Mouse (Mus musculus): ENCODE measurements at regions not wholly inside any gene's neighbourhood (a gene's known extent, or its start where the extent isn't known, plus 50 kb on each side); places are given as distances from the start of the nearest gene placed in this dataset.

GRCm38 (mm10) chr15:25468478-25468877, 54.9 kb upstream of the Basp1 start:
- H3K79me2 ChIP-seq (ENCODE audit: control insufficient read depth, insufficient read depth, low read length, poor library complexity): no peaks in the 10 kb centered on the region
- H3K27ac ChIP-seq (ENCODE audit: control insufficient read depth, low read depth, low read length): no peak overlapping the region
- no peak overlapping the region for H3K4me3 ChIP-seq (ENCODE audit: control insufficient read depth in 1 of 2, insufficient read depth in 1 of 2, low read depth in 2 of 2, low read length in 2 of 2)
- no peaks in the 10 kb centered on the region for H3K9me3 ChIP-seq (replicated peaks; ENCODE audit: insufficient read depth, low read length)
- H3K9ac ChIP-seq (ENCODE audit: control insufficient read depth, low read depth, low read length, poor library complexity, severe bottlenecking): no peak overlapping the region
- H3K4me1 ChIP-seq (ENCODE audit: control insufficient read depth in 1 of 2, insufficient read depth in 2 of 2, low read length in 2 of 2): no peaks in the 10 kb centered on the region
- DNase-seq (ENCODE audit: low read depth, low spot score): no peak
- H3K27me3 ChIP-seq (ENCODE audit: control insufficient read depth in 1 of 2, insufficient read depth in 2 of 2, low read length in 2 of 2): no peaks in the 10 kb centered on the region
- H3K36me3 ChIP-seq (ENCODE audit: control insufficient read depth in 1 of 2, insufficient read depth in 2 of 2, low read length in 2 of 2): no peaks in the 10 kb centered on the region
- TF ChIP-seq MXI1 (IDR thresholded peaks at IDR 0.05; ENCODE audit: low read depth, low read length) (no peak), ELF1 (IDR thresholded peaks at IDR 0.05; ENCODE audit: low read depth, low read length) (no peak), POLR2AphosphoS2 (IDR thresholded peaks at IDR 0.05; ENCODE audit: low read length) (no peak), MYC (IDR thresholded peaks at IDR 0.05; ENCODE audit: low read depth, low read length) (no peak), ETS1 (IDR thresholded peaks at IDR 0.05; ENCODE audit: low read depth, low read length) (no peak), MEF2A (IDR thresholded peaks at IDR 0.05; ENCODE audit: extremely low read depth, insufficient replicate concordance, low read depth, low read length, poor library complexity, severe bottlenecking) (no peak), ZMIZ1 (IDR thresholded peaks at IDR 0.05; ENCODE audit: low read depth, low read length) (no peak), SMC3 (IDR thresholded peaks at IDR 0.05; ENCODE audit: low read depth, low read length) (no peak), TAL1 (IDR thresholded peaks at IDR 0.05; ENCODE audit: low read length) (no peak), TBP (IDR thresholded peaks at IDR 0.05; ENCODE audit: low read depth, low read length) (no peak), RAD21 (IDR thresholded peaks at IDR 0.05; ENCODE audit: low read depth, low read length) (no peak), MAZ (IDR thresholded peaks at IDR 0.05; ENCODE audit: low read depth, low read length) (no peak), POLR2A (IDR thresholded peaks at IDR 0.05; ENCODE audit: control insufficient read depth in 1 of 2, insufficient read depth in 1 of 2, low read depth in 1 of 2, low read length in 2 of 2, poor library complexity in 1 of 2) (no peak), ZC3H11A (IDR thresholded peaks at IDR 0.05; ENCODE audit: low read depth, low read length) (no peak), POLR2AphosphoS5 (IDR thresholded peaks at IDR 0.05; ENCODE audit: borderline replicate concordance, low read depth, low read length) (no peak), EP300 (IDR thresholded peaks at IDR 0.05; ENCODE audit: low read depth in 1 of 2, low read length in 2 of 2) (no peak)

- no peaks in the 10 kb centered on the region for H3K27me3 ChIP-seq (ENCODE audit: control insufficient read depth in 1 of 2, insufficient read depth in 2 of 2, low read length in 2 of 2)
- no peaks in the 10 kb centered on the region for H3K79me2 ChIP-seq (ENCODE audit: control insufficient read depth, insufficient read depth, low read length, poor library complexity)
- no peaks in the 10 kb centered on the region for H3K9me3 ChIP-seq (replicated peaks; ENCODE audit: insufficient read depth, low read length)
- H3K4me3 ChIP-seq (ENCODE audit: control insufficient read depth in 1 of 2, insufficient read depth in 1 of 2, low read depth in 2 of 2, low read length in 2 of 2): no peak overlapping the region
- H3K27ac ChIP-seq (ENCODE audit: control insufficient read depth, low read depth, low read length): no peak overlapping the region
- H3K9ac ChIP-seq (ENCODE audit: control insufficient read depth, low read depth, low read length, poor library complexity, severe bottlenecking): no peak overlapping the region
- TF ChIP-seq TAL1 (IDR thresholded peaks at IDR 0.05; ENCODE audit: low read length): no peak
- TF ChIP-seq RAD21 (IDR thresholded peaks at IDR 0.05; ENCODE audit: low read depth, low read length): no peak
- TF ChIP-seq HCFC1 (IDR thresholded peaks at IDR 0.05; ENCODE audit: low read depth, low read length): no peak
- H3K4me1 ChIP-seq (ENCODE audit: control insufficient read depth in 1 of 2, insufficient read depth in 2 of 2, low read length in 2 of 2): no peaks in the 10 kb centered on the region
- H3K36me3 ChIP-seq (ENCODE audit: control insufficient read depth in 1 of 2, insufficient read depth in 2 of 2, low read length in 2 of 2): no peaks in the 10 kb centered on the region
- DNase-seq (ENCODE audit: low read depth, low spot score): no peak
Measured at GRCm38 (mm10) chr15:25469185-25469845, 55.8 kb upstream of the Basp1 start.
